Mouse (Mus musculus) stomach, postnatal 0 days (tissue): ENCODE measurements around the gene Col4a5. TPM values are rescaled to one million over a fixed set of nuclear protein-coding genes. Genes with fewer than 3 reads are reported as not detected.

ENCODE experiments used
- ATAC-seq: fragments of 200-750 bp; cut with Nextera tagmentation; 2 replicates; pipeline ENCODE4 v1.8.0; 2017; ENCODE audit not compliant: low FRiP score, low TSS enrichment
- DNase-seq: peaks from one replicate; pipeline ENCODE4 v3.0.0-alpha.2; 2016; ENCODE audit warnings: low spot score
- H3K27ac ChIP-seq: fragments of 300-500 bp; sonication (generic); replicated peaks from 2 replicates; pipeline ENCODE4 v1.5.1; 2014; ENCODE audit warnings: mild to moderate bottlenecking, control low read depth
- H3K27me3 ChIP-seq: fragments of 300-500 bp; sonication (generic); 2 replicates; pipeline ENCODE4 v1.6.1; 2014; ENCODE audit warnings: low read length; ENCODE audit not compliant: control insufficient read depth, insufficient read depth
- H3K36me3 ChIP-seq: fragments of 300-500 bp; sonication (generic); 2 replicates; pipeline ENCODE4 v1.6.1; 2014; ENCODE audit warnings: low read length, mixed read lengths; ENCODE audit not compliant: control insufficient read depth, insufficient read depth
- H3K4me1 ChIP-seq: fragments of 300-500 bp; sonication (generic); replicated peaks from 2 replicates; pipeline ENCODE4 v1.6.1; 2014; ENCODE audit warnings: antibody characterized with exemption; ENCODE audit not compliant: control insufficient read depth, insufficient read depth
- H3K4me2 ChIP-seq: fragments of 300-500 bp; sonication (generic); replicated peaks from 2 replicates; pipeline ENCODE4 v1.6.1; 2014; ENCODE audit warnings: low read depth, mild to moderate bottlenecking, control low read depth, moderate library complexity
- H3K4me3 ChIP-seq: fragments of 300-500 bp; sonication (generic); 2 replicates; pipeline ENCODE4 v1.5.1; 2014; ENCODE audit warnings: low read depth, low read length, control low read depth
- H3K9ac ChIP-seq: fragments of 300-500 bp; sonication (generic); 2 replicates; pipeline ENCODE4 v1.6.1; 2014; ENCODE audit warnings: mild to moderate bottlenecking, low read length, control low read depth, mixed read lengths
- H3K9me3 ChIP-seq: fragments of 300-500 bp; sonication (generic); 2 replicates; pipeline ENCODE4 v1.6.1; 2016; ENCODE audit warnings: low read length; ENCODE audit not compliant: control insufficient read depth
- CTCF ChIP-seq: IDR thresholded peaks from 2 replicates; pipeline ENCODE4 v1.5.1; 2016; ENCODE audit warnings: antibody characterized with exemption, low read depth, mild to moderate bottlenecking, moderate library complexity
- EP300 ChIP-seq: optimal IDR thresholded peaks from 2 replicates; pipeline ENCODE3; 2016; ENCODE audit warnings: antibody characterized with exemption
- WGBS: fragments of 180-500 bp; shearing (Covaris S2); extraction: QIAGEN DNeasy Blood & Tissue Kit; methylation state at CpG from one replicate; pipeline ENCODE4 v1.1.7; 2014; 5-methylcytosine and 5-hydroxymethylcytosine counted together
- polyA plus RNA-seq: library from polyadenylated mRNA; unstranded; fragments of >200 nt; fragmentation: Nextera tagmentation; extraction: Ambion mirVana; gene quantifications from 2 replicates; pipeline ENCODE4 v1.2.1, GENCODE M21; 2015

Gene Col4a5
- polyA plus RNA-seq, 1 experiment from 2014 or later: 24.9 TPM

- no peaks in the 10 kb centered on the region for H3K4me1 ChIP-seq
- H3K36me3 ChIP-seq: no peaks in the 10 kb centered on the region
- 16% methylated on average over 31 of the region's 33 CpGs for WGBS
- no peak for TF ChIP-seq CTCF
- TF ChIP-seq EP300: no peak
- no peak overlapping the region for H3K27ac ChIP-seq
- peak overlapping the region; percentile 59 for H3K4me2 ChIP-seq
- no peak for ATAC-seq
- DNase-seq: no peak
- H3K9me3 ChIP-seq: no peaks in the 10 kb centered on the region
- no peak overlapping the region for H3K9ac ChIP-seq
- peaks cover 6% of the 10 kb centered on the region; the same call in 1 of the 2 replicates for H3K27me3 ChIP-seq
- H3K4me3 ChIP-seq: peak overlapping the region; percentile 36
Observed at GRCm38 (mm10) chrX:141721725-141722124, 246.5 kb downstream of the Col4a5 start.

GRCm38 (mm10) chrX:141723936-141724335 lies 248.8 kb downstream of the Col4a5 start:
- no peaks in the 10 kb centered on the region for H3K36me3 ChIP-seq
- ATAC-seq: no peak
- H3K9ac ChIP-seq: no peak overlapping the region
- H3K4me1 ChIP-seq: no peaks in the 10 kb centered on the region
- no peaks in the 10 kb centered on the region for H3K9me3 ChIP-seq
- H3K27me3 ChIP-seq: peaks cover 6% of the 10 kb centered on the region
- TF ChIP-seq EP300 (no peak), CTCF (peak; percentile 61)
- 24% methylated on average over 16 of the region's 16 CpGs for WGBS
- peak overlapping the region; percentile 32 for H3K4me3 ChIP-seq
- no peak overlapping the region for H3K27ac ChIP-seq
- H3K4me2 ChIP-seq: peak overlapping the region; percentile 51
- DNase-seq: peak; percentile 21

DNA sequence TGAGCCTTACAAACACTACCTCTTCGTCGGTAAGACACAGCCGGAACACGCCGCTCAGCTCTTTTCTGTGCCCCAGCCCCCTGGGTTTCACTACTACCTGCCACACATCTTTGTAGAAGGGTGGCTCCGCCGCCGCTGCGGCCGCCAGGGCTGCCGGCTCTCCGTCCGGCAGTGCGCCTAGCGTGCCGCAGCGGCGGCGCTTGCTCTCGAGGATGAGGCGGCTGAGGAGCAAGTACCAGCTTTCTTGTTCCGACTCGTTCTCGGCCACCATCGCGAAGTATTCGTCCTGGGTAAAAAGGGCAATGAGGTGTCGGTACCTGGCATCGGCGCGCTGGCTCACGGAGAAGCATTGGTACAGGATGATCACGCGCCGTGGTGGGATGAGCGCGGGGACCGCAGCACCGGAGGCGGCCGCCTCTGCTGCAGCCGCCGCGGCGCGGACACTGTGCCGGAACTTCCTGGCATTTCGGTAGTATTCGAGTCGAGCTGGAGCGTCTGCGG lies 249.3 kb downstream of the Col4a5 start:
- Histone ChIP-seq H3K9me3 (no peaks in the 10 kb centered on the region), H3K27ac (no peak overlapping the region), H3K9ac (no peak overlapping the region), H3K4me3 (peak overlapping the region; percentile 32), H3K27me3 (peaks cover 6% of the 10 kb centered on the region), H3K4me2 (peak overlapping the region; percentile 51), H3K36me3 (no peaks in the 10 kb centered on the region), H3K4me1 (no peaks in the 10 kb centered on the region)
- DNase-seq (no peak), ATAC-seq (no peak)
- no peak for TF ChIP-seq CTCF
- TF ChIP-seq EP300: no peak
- 22% methylated on average over 45 of the region's 52 CpGs for WGBS

- peaks cover 6% of the 10 kb centered on the region for H3K27me3 ChIP-seq
- H3K36me3 ChIP-seq: no peaks in the 10 kb centered on the region
- WGBS: 27% methylated on average over 43 of the region's 51 CpGs
- H3K4me1 ChIP-seq: no peaks in the 10 kb centered on the region
- no peaks in the 10 kb centered on the region for H3K9me3 ChIP-seq
- no peak within 1 kb of the TSS for H3K27ac ChIP-seq
- ATAC-seq (peak; percentile 38; the same call in 1 of the 2 replicates), DNase-seq (peak; percentile 17)
- peak within 1 kb of the TSS; percentile 32 for H3K4me3 ChIP-seq
- TF ChIP-seq CTCF (no peak), EP300 (no peak)
- no peak within 1 kb of the TSS for H3K9ac ChIP-seq
- H3K4me2 ChIP-seq: peak within 1 kb of the TSS; percentile 51
Observed at GRCm38 (mm10) chrX:141724937-141725918, 250.0 kb downstream of the Col4a5 start, which contains the start of gene Irs4. Gene Irs4, minus strand, starts transcription at chrX:141725263.

DNA sequence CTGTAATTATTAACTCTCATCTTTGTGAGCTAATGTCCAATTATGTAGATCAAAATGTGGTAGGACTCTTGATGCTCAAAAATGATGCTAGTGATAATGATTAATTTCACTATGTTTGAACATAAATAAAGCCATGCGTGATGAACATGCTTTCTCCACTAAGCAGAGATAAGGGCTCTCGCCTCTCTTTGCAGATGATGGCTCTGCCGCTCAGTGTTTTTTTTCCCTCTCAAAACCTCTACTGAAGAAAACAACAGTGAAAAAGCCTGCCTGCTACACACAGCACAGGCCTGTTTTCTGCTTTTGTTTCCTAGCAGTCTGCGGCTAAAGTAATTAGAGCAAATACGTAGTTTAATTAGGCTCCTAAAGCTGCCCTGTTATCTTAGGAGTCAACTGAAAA lies 254.4 kb downstream of the Col4a5 start:
- ATAC-seq: no peak
- Histone ChIP-seq H3K36me3 (no peaks in the 10 kb centered on the region), H3K27me3 (no peaks in the 10 kb centered on the region; the same call in 1 of the 2 replicates), H3K9me3 (no peaks in the 10 kb centered on the region), H3K4me1 (no peaks in the 10 kb centered on the region), H3K9ac (no peak overlapping the region), H3K4me2 (no peak overlapping the region), H3K4me3 (no peak overlapping the region), H3K27ac (no peak overlapping the region)
- WGBS: 55% methylated on average over 5 of the region's 5 CpGs
- TF ChIP-seq CTCF (no peak), EP300 (no peak)
- DNase-seq: no peak

Other genes starting within 250 kb of the Col4a5 start
- gene Col4a6, start 1.3 kb upstream of the Col4a5 start, polyA plus RNA-seq: 5.9 and 7.2 TPM in 2 replicates
- 0.25 and 0.39 TPM in 2 replicates for gene Irs4, start 249.9 kb downstream of the Col4a5 start, polyA plus RNA-seq